Mouse (Mus musculus): ENCODE measurements at regions not wholly inside any gene's neighbourhood (a gene's known extent, or its start where the extent isn't known, plus 50 kb on each side); places are given as distances from the start of the nearest gene placed in this dataset.
"Not testable (repeated sequence)": the region's sequence is repeated elsewhere in the genome, so short reads cannot be mapped to it uniquely, and the experiment has no call there.

GRCm38 (mm10) chr11:7705312-7705764 lies 491.6 kb upstream of the Igfbp3 start:
- ATAC-seq (ENCODE audit: insufficient number of reproducible peaks, insufficient read depth, low FRiP score, low TSS enrichment), result no peak

GRCm38 (mm10) chr11:7697591-7697990 lies 483.9 kb upstream of the Igfbp3 start:
- WGBS, result 81% methylated on average over 1 of the region's 1 CpGs

More at GRCm38 (mm10) chr11:7705312-7705764, 491.6 kb upstream of the Igfbp3 start:
- Histone ChIP-seq H3K27me3 (no peaks in the 10 kb centered on the region), H3K9me3 (no peaks in the 10 kb centered on the region), H3K4me2 (replicated peaks) (no peak overlapping the region), H3K9ac (no peak overlapping the region), H3K27ac (no peak overlapping the region), H3K4me3 (no peak overlapping the region), H3K4me1 (no peaks in the 10 kb centered on the region), H3K36me3 (no peaks in the 10 kb centered on the region)
- 87% methylated on average over 3 of the region's 3 CpGs for WGBS

GRCm38 (mm10) chr11:7689701-7690100 lies 476.0 kb upstream of the Igfbp3 start:
- H3K4me2 ChIP-seq (replicated peaks); H3K4me1 ChIP-seq; H3K9me3 ChIP-seq; ATAC-seq (ENCODE audit: insufficient number of reproducible peaks, insufficient read depth, low FRiP score, low TSS enrichment); H3K9ac ChIP-seq; H3K27ac ChIP-seq; H3K27me3 ChIP-seq; H3K36me3 ChIP-seq; H3K4me3 ChIP-seq: not testable (repeated sequence)
- WGBS, result 65% methylated on average over 3 of the region's 3 CpGs

More at GRCm38 (mm10) chr11:7697591-7697990, 483.9 kb upstream of the Igfbp3 start:
- Histone ChIP-seq H3K4me3 (no peak overlapping the region), H3K27ac (no peak overlapping the region), H3K9ac (no peak overlapping the region), H3K4me1 (no peaks in the 10 kb centered on the region), H3K27me3 (no peaks in the 10 kb centered on the region), H3K4me2 (replicated peaks) (no peak overlapping the region), H3K36me3 (no peaks in the 10 kb centered on the region), H3K9me3 (no peaks in the 10 kb centered on the region)
- no peak for ATAC-seq (ENCODE audit: insufficient number of reproducible peaks, insufficient read depth, low FRiP score, low TSS enrichment)

GRCm38 (mm10) chr11:7672821-7673220 lies 459.1 kb upstream of the Igfbp3 start:
- H3K36me3 ChIP-seq, result no peaks in the 10 kb centered on the region
- ATAC-seq (ENCODE audit: insufficient number of reproducible peaks, insufficient read depth, low FRiP score, low TSS enrichment), result no peak

GRCm38 (mm10) chr11:7630637-7631036 lies 416.9 kb upstream of the Igfbp3 start:
- H3K27ac ChIP-seq, result no peak overlapping the region
- H3K4me2 ChIP-seq (replicated peaks), result no peak overlapping the region
- no peak for ATAC-seq (ENCODE audit: insufficient number of reproducible peaks, insufficient read depth, low FRiP score, low TSS enrichment)
- H3K4me1 ChIP-seq, result no peaks in the 10 kb centered on the region
- no peaks in the 10 kb centered on the region for H3K36me3 ChIP-seq
- no peaks in the 10 kb centered on the region for H3K9me3 ChIP-seq
- no peak overlapping the region for H3K4me3 ChIP-seq
- H3K9ac ChIP-seq, result no peak overlapping the region
- H3K27me3 ChIP-seq, result no peaks in the 10 kb centered on the region

More at GRCm38 (mm10) chr11:7672821-7673220, 459.1 kb upstream of the Igfbp3 start:
- Histone ChIP-seq H3K9ac (no peak overlapping the region), H3K9me3 (no peaks in the 10 kb centered on the region), H3K4me3 (no peak overlapping the region), H3K4me1 (no peaks in the 10 kb centered on the region), H3K4me2 (replicated peaks) (no peak overlapping the region), H3K27me3 (no peaks in the 10 kb centered on the region), H3K27ac (no peak overlapping the region)

GRCm38 (mm10) chr11:7625256-7625655 lies 411.5 kb upstream of the Igfbp3 start:
- ATAC-seq (ENCODE audit: insufficient number of reproducible peaks, insufficient read depth, low FRiP score, low TSS enrichment), result no peak
- Histone ChIP-seq H3K4me3 (no peak overlapping the region), H3K4me1 (no peaks in the 10 kb centered on the region), H3K9me3 (no peaks in the 10 kb centered on the region), H3K27me3 (no peaks in the 10 kb centered on the region), H3K4me2 (replicated peaks) (no peak overlapping the region), H3K27ac (no peak overlapping the region), H3K36me3 (no peaks in the 10 kb centered on the region), H3K9ac (no peak overlapping the region)
- WGBS, result 77% methylated on average over 3 of the region's 3 CpGs

- no peak for ATAC-seq (ENCODE audit: insufficient number of reproducible peaks, insufficient read depth, low FRiP score, low TSS enrichment)
- no peak overlapping the region for H3K27ac ChIP-seq
- H3K36me3 ChIP-seq, result no peaks in the 10 kb centered on the region
- H3K4me3 ChIP-seq, result no peak overlapping the region
- 77% methylated on average over 6 of the region's 6 CpGs for WGBS
- H3K9me3 ChIP-seq, result no peaks in the 10 kb centered on the region
- H3K4me1 ChIP-seq, result no peaks in the 10 kb centered on the region
- no peak overlapping the region for H3K9ac ChIP-seq
- no peaks in the 10 kb centered on the region for H3K27me3 ChIP-seq
- no peak overlapping the region for H3K4me2 ChIP-seq (replicated peaks)
These were observed 406.6 kb upstream of the Igfbp3 start for GRCm38 (mm10) chr11:7620320-7620719.

GRCm38 (mm10) chr11:7610752-7611151 lies 397.0 kb upstream of the Igfbp3 start:
- Histone ChIP-seq H3K4me1 (no peaks in the 10 kb centered on the region), H3K9ac (no peak overlapping the region), H3K4me2 (replicated peaks) (no peak overlapping the region), H3K9me3 (no peaks in the 10 kb centered on the region), H3K27me3 (no peaks in the 10 kb centered on the region), H3K4me3 (no peak overlapping the region), H3K27ac (no peak overlapping the region), H3K36me3 (no peaks in the 10 kb centered on the region)
- ATAC-seq (ENCODE audit: insufficient number of reproducible peaks, insufficient read depth, low FRiP score, low TSS enrichment), result no peak
- WGBS, result 86% methylated on average over 2 of the region's 2 CpGs

- Histone ChIP-seq H3K36me3 (no peaks in the 10 kb centered on the region), H3K4me1 (no peaks in the 10 kb centered on the region), H3K27me3 (no peaks in the 10 kb centered on the region), H3K4me3 (no peak overlapping the region), H3K9ac (no peak overlapping the region), H3K9me3 (no peaks in the 10 kb centered on the region), H3K4me2 (replicated peaks) (no peak overlapping the region), H3K27ac (no peak overlapping the region)
- no peak for ATAC-seq (ENCODE audit: insufficient number of reproducible peaks, insufficient read depth, low FRiP score, low TSS enrichment)
These were observed 396.2 kb upstream of the Igfbp3 start for GRCm38 (mm10) chr11:7609921-7610320.

GRCm38 (mm10) chr11:7606652-7607051 lies 392.9 kb upstream of the Igfbp3 start:
- ATAC-seq (ENCODE audit: insufficient number of reproducible peaks, insufficient read depth, low FRiP score, low TSS enrichment), result no peak
- H3K4me3 ChIP-seq, result no peak overlapping the region
- H3K36me3 ChIP-seq, result no peaks in the 10 kb centered on the region
- no peak overlapping the region for H3K9ac ChIP-seq
- no peak overlapping the region for H3K4me2 ChIP-seq (replicated peaks)
- H3K9me3 ChIP-seq, result no peaks in the 10 kb centered on the region
- H3K27me3 ChIP-seq, result no peaks in the 10 kb centered on the region
- no peak overlapping the region for H3K27ac ChIP-seq
- no peaks in the 10 kb centered on the region for H3K4me1 ChIP-seq
- 88% methylated on average over 7 of the region's 7 CpGs for WGBS

GRCm38 (mm10) chr11:7592010-7592409 lies 378.3 kb upstream of the Igfbp3 start:
- ATAC-seq (ENCODE audit: insufficient number of reproducible peaks, insufficient read depth, low FRiP score, low TSS enrichment), result no peak
- Histone ChIP-seq H3K9ac (no peak overlapping the region), H3K4me2 (replicated peaks) (no peak overlapping the region), H3K4me3 (no peak overlapping the region), H3K36me3 (no peaks in the 10 kb centered on the region), H3K27ac (no peak overlapping the region), H3K9me3 (no peaks in the 10 kb centered on the region), H3K4me1 (no peaks in the 10 kb centered on the region), H3K27me3 (no peaks in the 10 kb centered on the region)
- WGBS, result 75% methylated on average over 4 of the region's 4 CpGs

- no peak overlapping the region for H3K9ac ChIP-seq
- no peak overlapping the region for H3K27ac ChIP-seq
- no peak overlapping the region for H3K4me3 ChIP-seq
- no peaks in the 10 kb centered on the region for H3K9me3 ChIP-seq
- no peaks in the 10 kb centered on the region for H3K36me3 ChIP-seq
- H3K4me1 ChIP-seq, result no peaks in the 10 kb centered on the region
- WGBS, result 73% methylated on average over 2 of the region's 2 CpGs
- no peak overlapping the region for H3K4me2 ChIP-seq (replicated peaks)
- no peak for ATAC-seq (ENCODE audit: insufficient number of reproducible peaks, insufficient read depth, low FRiP score, low TSS enrichment)
- H3K27me3 ChIP-seq, result no peaks in the 10 kb centered on the region
These were observed 369.6 kb upstream of the Igfbp3 start for GRCm38 (mm10) chr11:7583296-7583695.

GRCm38 (mm10) chr11:7568484-7568883 lies 354.8 kb upstream of the Igfbp3 start:
- no peaks in the 10 kb centered on the region for H3K27me3 ChIP-seq
- no peaks in the 10 kb centered on the region for H3K36me3 ChIP-seq
- WGBS, result 72% methylated on average over 1 of the region's 1 CpGs
- H3K4me2 ChIP-seq (replicated peaks), result no peak overlapping the region
- no peak overlapping the region for H3K4me3 ChIP-seq
- H3K9ac ChIP-seq, result no peak overlapping the region
- no peak overlapping the region for H3K27ac ChIP-seq
- no peaks in the 10 kb centered on the region for H3K4me1 ChIP-seq
- ATAC-seq (ENCODE audit: insufficient number of reproducible peaks, insufficient read depth, low FRiP score, low TSS enrichment), result no peak
- no peaks in the 10 kb centered on the region for H3K9me3 ChIP-seq

Measured in embryonic facial prominence, embryonic 12.5 days (tissue).